Mouse (Mus musculus) cerebellum, adult 2 months (tissue): Measurements from ENCODE around the gene Nppb. TPM values are rescaled to one million over a fixed set of nuclear protein-coding genes. Genes with fewer than 3 reads are reported as not detected.

Experiments used
- DNase-seq, 2 experiments: peaks; one replicate each; pipeline ENCODE4 v3.0.0; 2021
- H3K27ac ChIP-seq: fragments of 200-500 bp; 2 replicates; pipeline ENCODE4 v1.5.1; 2012; ENCODE audit warnings: low read length, control low read depth, inconsistent platforms; ENCODE audit not compliant: insufficient read depth
- H3K27me3 ChIP-seq: fragments of 200-500 bp; 2 replicates; pipeline ENCODE4 v1.6.1; 2012; ENCODE audit warnings: inconsistent platforms, mild to moderate bottlenecking, low read length, moderate library complexity; ENCODE audit not compliant: control insufficient read depth, insufficient read depth
- H3K4me1 ChIP-seq: fragments of 200-500 bp; 2 replicates; pipeline ENCODE4 v1.6.1; 2011; ENCODE audit warnings: low read length; ENCODE audit not compliant: control insufficient read depth, insufficient read depth
- H3K4me3 ChIP-seq: fragments of 200-500 bp; replicated peaks from 2 replicates; pipeline ENCODE3; 2011; ENCODE audit warnings: mild to moderate bottlenecking, low read depth, low read length, control low read depth; ENCODE audit not compliant: insufficient read depth
- CTCF ChIP-seq: fragments of 200-500 bp; IDR thresholded peaks from 2 replicates; pipeline ENCODE4 v1.5.1; 2011; ENCODE audit warnings: low read depth, mild to moderate bottlenecking, control low read depth, low read length, moderate library complexity, borderline replicate concordance; ENCODE audit not compliant: insufficient read depth
- POLR2A ChIP-seq: fragments of 200-500 bp; IDR thresholded peaks from 2 replicates; pipeline ENCODE4 v1.6.1; 2011; ENCODE audit warnings: low read length, control low read depth, borderline replicate concordance; ENCODE audit not compliant: insufficient read depth
- WGBS: fragments of 180-500 bp; shearing (Covaris S2); methylation state at CpG from one replicate; pipeline ENCODE4 v1.1.7; 2018; 5-methylcytosine and 5-hydroxymethylcytosine counted together
- polyA plus RNA-seq: library from polyadenylated mRNA; depleted of rRNA; stranded (reverse); fragments of >200 nt; gene quantifications from 2 replicates; pipeline ENCODE4 v1.2.3, GENCODE M21; 2012

Gene Nppb
- polyA plus RNA-seq, 1 experiment, result 0.15 TPM

DNA sequence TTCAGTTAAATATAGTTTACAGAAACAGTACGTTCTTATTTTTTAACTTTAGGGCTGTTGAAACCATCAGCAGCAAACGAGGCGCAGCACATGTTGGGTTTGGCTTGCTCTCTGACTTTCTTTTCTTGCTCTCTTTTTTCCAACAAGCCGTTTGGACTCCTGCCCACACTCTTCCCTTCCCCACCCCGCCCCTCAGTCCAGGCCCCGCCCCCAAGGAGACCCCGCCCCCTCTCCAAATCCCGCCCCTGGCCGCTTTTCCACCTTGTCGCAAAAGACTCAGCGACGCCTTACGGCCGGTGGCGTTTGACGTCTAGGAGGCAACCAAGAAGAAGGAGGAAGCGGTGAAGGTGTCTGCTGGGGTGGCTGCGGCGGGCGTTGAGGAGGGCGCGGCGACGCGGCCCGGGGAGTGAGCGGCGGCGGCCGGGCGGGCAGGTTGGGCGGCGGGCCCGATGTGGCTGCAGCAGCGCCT lies 45.0 kb upstream of the Nppb start, which contains the start of gene 2510039O18Rik:
TSS of gene 2510039O18Rik (plus strand) at position 320 of the 469 bp plus-strand sequence.
- peak within 1 kb of the TSS; percentile 77 for H3K4me3 ChIP-seq
- no peaks in the 10 kb centered on the region for H3K27me3 ChIP-seq
- H3K4me1 ChIP-seq, result peaks cover 10% of the 10 kb centered on the region
- DNase-seq, result peak; percentile 82 to 84
- under 1% methylated on average over 33 of the region's 35 CpGs for WGBS
- H3K27ac ChIP-seq, result peak within 1 kb of the TSS; percentile 62; the same call in 1 of the 2 replicates
- TF ChIP-seq POLR2A (peak; percentile 64; the same call in 1 of the 2 replicates), CTCF (no peak)

GRCm38 (mm10) chr4:147941045-147942020 lies 44.3 kb upstream of the Nppb start:
- 5% methylated on average over 84 of the region's 88 CpGs for WGBS
- no peaks in the 10 kb centered on the region for H3K27me3 ChIP-seq
- H3K4me1 ChIP-seq, result peaks cover 10% of the 10 kb centered on the region
- TF ChIP-seq POLR2A, result no peak
- TF ChIP-seq CTCF, result no peak
- H3K4me3 ChIP-seq, result peak overlapping the region; percentile 77
- no peak for DNase-seq
- peak overlapping the region; percentile 62; the same call in 1 of the 2 replicates for H3K27ac ChIP-seq

GRCm38 (mm10) chr4:147943005-147943404 lies 42.6 kb upstream of the Nppb start:
- 96% methylated on average over 1 of the region's 1 CpGs for WGBS
- DNase-seq, result no peak
- Histone ChIP-seq H3K4me1 (peaks cover 10% of the 10 kb centered on the region), H3K27me3 (no peaks in the 10 kb centered on the region), H3K4me3 (no peak overlapping the region), H3K27ac (no peak overlapping the region)
- TF ChIP-seq POLR2A (no peak), CTCF (no peak)

DNA sequence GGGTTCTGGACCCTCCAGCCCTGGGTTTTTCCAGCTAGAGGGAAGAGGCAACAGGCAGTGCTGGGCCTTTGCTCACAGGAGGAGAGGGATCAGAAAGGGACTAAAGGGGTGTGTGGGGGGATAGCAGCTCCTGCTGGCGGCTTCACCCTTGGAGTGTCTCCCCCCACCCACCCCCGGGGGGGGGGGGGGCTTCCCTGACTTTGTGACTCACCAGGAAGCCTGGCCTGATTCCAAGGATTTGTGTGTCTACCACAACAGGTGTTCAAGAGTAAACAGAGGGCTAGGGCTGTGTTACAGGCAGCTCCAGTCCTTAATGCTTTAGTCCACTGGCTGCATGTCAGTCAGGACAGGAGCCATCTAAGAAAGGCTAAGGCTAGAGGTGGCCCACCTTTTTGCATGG lies 38.1 kb upstream of the Nppb start:
- Histone ChIP-seq H3K27ac (no peak overlapping the region), H3K27me3 (no peaks in the 10 kb centered on the region), H3K4me1 (peaks cover 3% of the 10 kb centered on the region; the same call in 1 of the 2 replicates), H3K4me3 (no peak overlapping the region)
- 14% methylated on average over 2 of the region's 2 CpGs for WGBS
- no peak for TF ChIP-seq CTCF
- no peak for TF ChIP-seq POLR2A
- no peak for DNase-seq

GRCm38 (mm10) chr4:147953590-147953989 lies 32.0 kb upstream of the Nppb start:
- no peak for DNase-seq

DNA sequence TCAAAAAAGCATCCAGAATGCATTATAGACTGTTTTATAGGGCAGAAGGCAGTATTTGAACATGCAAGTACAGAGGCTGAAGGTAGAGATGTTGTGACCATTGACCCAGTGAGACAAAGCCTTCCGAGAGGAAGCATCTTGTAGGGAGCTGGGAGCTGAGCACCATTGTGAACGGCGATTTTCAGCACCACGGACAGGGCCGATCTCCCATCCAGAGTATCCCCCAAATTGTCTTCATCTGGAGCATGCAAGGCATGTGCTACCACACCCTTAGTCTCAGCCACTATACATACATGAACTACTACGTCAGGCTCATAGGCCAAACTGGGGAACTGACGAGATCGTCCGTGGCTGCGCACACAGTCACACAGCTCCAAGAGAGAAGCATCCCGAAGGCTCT lies 28.4 kb upstream of the Nppb start:
- Histone ChIP-seq H3K27ac (no peak overlapping the region), H3K27me3 (no peaks in the 10 kb centered on the region), H3K4me1 (no peaks in the 10 kb centered on the region), H3K4me3 (no peak overlapping the region)
- TF ChIP-seq CTCF (no peak), POLR2A (no peak)
- DNase-seq, result no peak
- WGBS, result 41% methylated on average over 11 of the region's 11 CpGs

More at GRCm38 (mm10) chr4:147953590-147953989, 32.0 kb upstream of the Nppb start:
- H3K4me3 ChIP-seq, result no peak overlapping the region
- 14% methylated on average over 4 of the region's 4 CpGs for WGBS
- H3K27ac ChIP-seq, result no peak overlapping the region
- H3K4me1 ChIP-seq, result no peaks in the 10 kb centered on the region; the same call in 1 of the 2 replicates
- H3K27me3 ChIP-seq, result no peaks in the 10 kb centered on the region
- TF ChIP-seq CTCF, result peak; percentile 42; the same call in 1 of the 2 replicates
- no peak for TF ChIP-seq POLR2A

DNA sequence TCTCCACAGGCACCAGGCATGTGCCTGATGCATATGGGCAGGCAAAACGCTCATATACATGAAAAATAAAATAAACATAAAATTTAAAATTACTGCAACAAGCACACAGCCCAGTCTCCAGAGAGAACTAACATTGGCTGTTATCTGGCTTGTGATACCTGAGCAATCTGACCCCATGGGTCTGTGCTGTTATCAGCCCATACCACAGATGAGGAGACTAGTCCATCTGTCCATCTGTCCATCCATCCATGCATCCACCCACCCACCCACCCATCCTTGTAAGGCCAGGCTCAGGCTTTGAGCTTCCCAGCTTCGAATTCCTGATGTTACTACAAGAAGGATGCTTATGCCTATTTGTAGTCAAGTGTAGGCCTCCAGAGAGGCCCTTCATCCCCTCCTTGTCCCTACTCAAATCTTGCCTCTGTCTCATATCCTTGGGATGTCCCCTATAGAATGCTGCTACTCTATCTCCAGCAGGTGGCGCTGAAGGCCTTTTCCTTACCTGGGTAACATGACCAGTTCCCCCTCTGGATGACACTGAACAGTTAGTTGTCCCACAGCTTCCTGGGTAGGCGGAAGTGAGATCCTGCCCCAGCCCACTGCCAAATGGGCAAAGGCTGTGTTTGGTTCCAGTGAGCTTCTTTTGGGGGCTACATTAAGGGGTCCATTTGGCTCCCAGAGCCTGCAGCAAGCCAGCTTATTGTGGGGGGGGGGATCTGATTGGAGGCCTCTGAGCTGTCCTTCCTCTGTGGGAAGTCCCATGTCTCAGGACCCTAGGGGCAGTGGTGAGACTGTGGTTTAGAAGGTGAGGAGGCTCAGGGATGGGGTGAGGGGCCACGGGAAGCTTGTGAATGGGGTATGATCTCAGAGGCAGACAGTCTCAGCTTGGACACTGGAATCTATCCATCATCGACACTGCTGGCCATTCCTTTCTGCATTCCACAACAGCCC lies 25.4 kb upstream of the Nppb start:
- Histone ChIP-seq H3K4me3 (no peak overlapping the region), H3K27me3 (no peaks in the 10 kb centered on the region), H3K4me1 (no peaks in the 10 kb centered on the region), H3K27ac (no peak overlapping the region)
- TF ChIP-seq POLR2A (no peak), CTCF (peak; percentile 73)
- WGBS, result 43% methylated on average over 6 of the region's 6 CpGs
- DNase-seq, result peak; percentile 30 to 42
